Mouse (Mus musculus) CH12.LX (cell line): ENCODE results near the gene Slc15a1. TPM values are rescaled to one million over a fixed set of nuclear protein-coding genes. Genes with fewer than 3 reads are reported as not detected.

Experiments used
- DNase-seq: peaks from one replicate; pipeline ENCODE4 v3.0.0-alpha.2; 2013; ENCODE audit errors: extremely low read depth
- H3K27ac ChIP-seq: 2 replicates; pipeline ENCODE4 v1.5.1; 2012; ENCODE audit warnings: low read depth, mild to moderate bottlenecking, control low read depth, moderate library complexity; ENCODE audit not compliant: insufficient read depth
- H3K27me3 ChIP-seq: replicated peaks from 2 replicates; pipeline ENCODE3; 2012; ENCODE audit warnings: inconsistent platforms
- H3K36me3 ChIP-seq, 2 experiments: replicated peaks in 1 of 2; 2 replicates each; pipeline versions ENCODE3 to v1.6.1; 2012; ENCODE audit warnings: inconsistent platforms in 1 of 2, low read length in 1 of 2, mild to moderate bottlenecking in 1 of 2, mixed read lengths in 1 of 2, moderate library complexity in 1 of 2; ENCODE audit not compliant: control insufficient read depth in 1 of 2, insufficient read depth in 1 of 2
- H3K4me1 ChIP-seq, 2 experiments: 2 replicates each; pipeline ENCODE4 v1.6.1; 2012; ENCODE audit warnings: inconsistent platforms in 1 of 2, moderate library complexity in 1 of 2; ENCODE audit not compliant: insufficient read depth in 2 of 2, control insufficient read depth in 1 of 2
- H3K4me2 ChIP-seq: 2 replicates; pipeline ENCODE4 v1.6.1; 2012; ENCODE audit warnings: low read depth, mild to moderate bottlenecking, control low read depth; ENCODE audit not compliant: poor library complexity, insufficient read depth, severe bottlenecking
- H3K4me3 ChIP-seq, 3 experiments: fragments of 150-350 bp in 1 of 3; sonication (generic) in 1 of 3; replicated peaks in 1 of 3; 2 replicates each; pipeline versions ENCODE3 to v1.5.1; 2011 to 2012; ENCODE audit warnings: low read depth in 2 of 3, low read length in 2 of 3, mild to moderate bottlenecking in 2 of 3, moderate library complexity in 2 of 3, control low read depth in 1 of 3, improper control_type of control experiment in 1 of 3, inconsistent platforms in 1 of 3, mixed read lengths in 1 of 3; ENCODE audit not compliant: poor library complexity in 1 of 3
- H3K79me2 ChIP-seq: replicated peaks from 2 replicates; pipeline ENCODE4 v1.6.1; 2012; ENCODE audit warnings: mild to moderate bottlenecking, moderate library complexity; ENCODE audit not compliant: control insufficient read depth, poor library complexity, insufficient read depth, severe bottlenecking; ENCODE audit errors: extremely low read depth
- H3K9ac ChIP-seq: 2 replicates; pipeline ENCODE4 v1.6.1; 2012; ENCODE audit warnings: low read depth, mild to moderate bottlenecking, control low read depth, moderate library complexity; ENCODE audit not compliant: insufficient read depth
- H3K9me3 ChIP-seq: replicated peaks from 2 replicates; pipeline ENCODE3; 2012; ENCODE audit warnings: low read length, inconsistent platforms, mixed read lengths
- BHLHE40 ChIP-seq: IDR thresholded peaks from 2 replicates; pipeline ENCODE4 v1.6.1; 2011; ENCODE audit warnings: mild to moderate bottlenecking, low read depth, low read length, improper control_type of control experiment
- CHD1 ChIP-seq: IDR thresholded peaks from 2 replicates; pipeline ENCODE4 v1.6.1; 2012; ENCODE audit warnings: low read depth, low read length, improper control_type of control experiment, inconsistent platforms
- CHD2 ChIP-seq: IDR thresholded peaks from 2 replicates; pipeline ENCODE4 v1.6.1; 2011; ENCODE audit warnings: low read length, improper control_type of control experiment
- ETS1 ChIP-seq: conservative IDR thresholded peaks from 2 replicates; pipeline ENCODE4 v1.6.1; 2012; ENCODE audit warnings: low read depth, mild to moderate bottlenecking, inconsistent platforms, low read length, improper control_type of control experiment, moderate library complexity
- IRF4 ChIP-seq: IDR thresholded peaks from 2 replicates; pipeline ENCODE4 v1.6.1; 2014; ENCODE audit warnings: low read depth, mild to moderate bottlenecking, inconsistent platforms, low read length, improper control_type of control experiment
- KAT2A ChIP-seq: IDR thresholded peaks from 2 replicates; pipeline ENCODE4 v1.6.1; 2012; ENCODE audit warnings: low read length, improper control_type of control experiment, inconsistent platforms; ENCODE audit not compliant: insufficient replicate concordance
- MAFK ChIP-seq: IDR thresholded peaks from 2 replicates; pipeline ENCODE4 v1.6.1; 2011; ENCODE audit warnings: low read length, improper control_type of control experiment; ENCODE audit not compliant: insufficient replicate concordance
- MAZ ChIP-seq: IDR thresholded peaks from 2 replicates; pipeline ENCODE4 v1.6.1; 2012; ENCODE audit warnings: low read depth, mild to moderate bottlenecking, inconsistent platforms, low read length, improper control_type of control experiment, moderate library complexity
- MEF2A ChIP-seq: IDR thresholded peaks from 2 replicates; pipeline ENCODE4 v1.6.1; 2014; ENCODE audit warnings: low read depth, mild to moderate bottlenecking, inconsistent platforms, low read length, improper control_type of control experiment, borderline replicate concordance
- MYC ChIP-seq: IDR thresholded peaks from 2 replicates; pipeline ENCODE4 v1.6.1; 2011; ENCODE audit warnings: low read depth, mild to moderate bottlenecking, improper control_type of control experiment, low read length
- POLR2AphosphoS2 ChIP-seq: IDR thresholded peaks from 2 replicates; pipeline ENCODE4 v1.6.1; 2011; ENCODE audit warnings: low read depth, low read length, improper control_type of control experiment
- SIN3A ChIP-seq: IDR thresholded peaks from 2 replicates; pipeline ENCODE4 v1.6.1; 2012; ENCODE audit warnings: low read length, improper control_type of control experiment, inconsistent platforms
- TBP ChIP-seq: conservative IDR thresholded peaks from 2 replicates; pipeline ENCODE4 v1.6.1; 2011; ENCODE audit warnings: low read depth, low read length, improper control_type of control experiment
- TCF12 ChIP-seq: IDR thresholded peaks from 2 replicates; pipeline ENCODE4 v1.6.1; 2014; ENCODE audit warnings: low read depth, mild to moderate bottlenecking, inconsistent platforms, low read length, improper control_type of control experiment
- UBTF ChIP-seq: IDR thresholded peaks from 2 replicates; pipeline ENCODE4 v1.6.1; 2012; ENCODE audit warnings: low read depth, mild to moderate bottlenecking, inconsistent platforms, low read length, improper control_type of control experiment, moderate library complexity
- USF2 ChIP-seq: conservative IDR thresholded peaks from 2 replicates; pipeline ENCODE4 v1.6.1; 2011; ENCODE audit warnings: low read depth, low read length, improper control_type of control experiment
- ZMIZ1 ChIP-seq: IDR thresholded peaks from 2 replicates; pipeline ENCODE4 v1.6.1; 2012; ENCODE audit warnings: low read depth, mild to moderate bottlenecking, inconsistent platforms, low read length, improper control_type of control experiment
- dilution Hi-C: fragments of 300-500 bp; cut with MboI; formaldehyde crosslinking; loops from 2 replicates; pipeline ENCODE4 v1.14.3; 2020; ENCODE audit warnings: low sequenced_read_pairs; ENCODE audit not compliant: extremely low pct_unique_long_range_greater_than_20kb, extremely low pct_ligation_motif_present
- in situ Hi-C: fragments of 300-500 bp; cut with MboI; formaldehyde crosslinking; loops from 3 replicates; pipeline ENCODE4 v1.14.3; 2019; ENCODE audit warnings: low sequenced_read_pairs, low pct_ligation_motif_present, low pct_unique_long_range_greater_than_20kb, mixed read lengths
- polyA plus RNA-seq: library from polyadenylated mRNA; unstranded; fragments of >175 nt; gene quantifications from 2 replicates; pipeline ENCODE4 v1.2.1, GENCODE M21; 2012; ENCODE audit warnings: low read depth; ENCODE audit not compliant: insufficient read length
- total RNA-seq, 2 experiments: library from RNA; depleted of rRNA; stranded (reverse); fragments of 300-350 nt in 1 of 2; fragments of >200 nt in 1 of 2; gene quantifications; 2 replicates each; pipeline ENCODE4 v1.2.3; 2012 to 2014

The Slc15a1 gene
- total and polyA plus RNA-seq, 3 experiments: 0.04 to 0.19 TPM; not detected in 1

DNA sequence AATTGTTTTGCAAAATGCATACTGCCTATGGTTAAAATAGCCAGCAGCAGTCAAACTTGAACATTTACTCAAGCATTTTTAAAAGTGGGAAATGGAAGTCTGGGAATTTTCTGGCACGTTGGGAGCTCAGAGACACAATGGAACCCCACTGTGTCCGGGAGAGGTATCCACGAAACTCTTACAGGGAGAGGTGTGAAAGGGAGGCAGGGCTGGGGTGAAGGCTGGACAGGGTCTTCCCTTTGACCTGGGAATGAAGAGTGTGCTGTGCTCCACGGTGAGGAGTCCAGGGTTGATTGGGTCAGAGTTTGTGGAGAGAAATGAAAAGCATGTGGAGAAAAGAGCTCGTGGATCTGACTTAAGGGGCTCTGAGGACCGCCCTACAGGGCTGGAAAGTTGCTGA, 47.5 kb downstream of the Slc15a1 start:
- no peak for TF ChIP-seq BHLHE40
- no peak for TF ChIP-seq CHD2
- no peak for TF ChIP-seq TCF12
- TF ChIP-seq MAFK: no peak
- no peak for TF ChIP-seq UBTF
- TF ChIP-seq SIN3A: no peak
- TF ChIP-seq IRF4: no peak
- TF ChIP-seq MAZ: no peak
- no peak for TF ChIP-seq POLR2AphosphoS2
- TF ChIP-seq CHD1: no peak
- no peak for TF ChIP-seq ZMIZ1
- TF ChIP-seq TBP: no peak
- TF ChIP-seq MYC: no peak
- H3K27me3 ChIP-seq: peaks cover 3% of the 10 kb centered on the region
- H3K4me1 ChIP-seq: no peaks in the 10 kb centered on the region
- no peaks in the 10 kb centered on the region for H3K36me3 ChIP-seq
- no peak overlapping the region for H3K9ac ChIP-seq
- H3K4me2 ChIP-seq: no peak overlapping the region
- DNase-seq: no peak
- H3K79me2 ChIP-seq: no peaks in the 10 kb centered on the region
- in situ Hi-C loops: loop anchor here (10.0 kb wide), 1 partner anchor 623 kb away; no protein-coding TSS in a partner anchor
- H3K27ac ChIP-seq: no peak overlapping the region
- H3K4me3 ChIP-seq: no peak overlapping the region
- peaks cover 5% of the 10 kb centered on the region for H3K9me3 ChIP-seq
- dilution Hi-C loops: no loop called here

DNA sequence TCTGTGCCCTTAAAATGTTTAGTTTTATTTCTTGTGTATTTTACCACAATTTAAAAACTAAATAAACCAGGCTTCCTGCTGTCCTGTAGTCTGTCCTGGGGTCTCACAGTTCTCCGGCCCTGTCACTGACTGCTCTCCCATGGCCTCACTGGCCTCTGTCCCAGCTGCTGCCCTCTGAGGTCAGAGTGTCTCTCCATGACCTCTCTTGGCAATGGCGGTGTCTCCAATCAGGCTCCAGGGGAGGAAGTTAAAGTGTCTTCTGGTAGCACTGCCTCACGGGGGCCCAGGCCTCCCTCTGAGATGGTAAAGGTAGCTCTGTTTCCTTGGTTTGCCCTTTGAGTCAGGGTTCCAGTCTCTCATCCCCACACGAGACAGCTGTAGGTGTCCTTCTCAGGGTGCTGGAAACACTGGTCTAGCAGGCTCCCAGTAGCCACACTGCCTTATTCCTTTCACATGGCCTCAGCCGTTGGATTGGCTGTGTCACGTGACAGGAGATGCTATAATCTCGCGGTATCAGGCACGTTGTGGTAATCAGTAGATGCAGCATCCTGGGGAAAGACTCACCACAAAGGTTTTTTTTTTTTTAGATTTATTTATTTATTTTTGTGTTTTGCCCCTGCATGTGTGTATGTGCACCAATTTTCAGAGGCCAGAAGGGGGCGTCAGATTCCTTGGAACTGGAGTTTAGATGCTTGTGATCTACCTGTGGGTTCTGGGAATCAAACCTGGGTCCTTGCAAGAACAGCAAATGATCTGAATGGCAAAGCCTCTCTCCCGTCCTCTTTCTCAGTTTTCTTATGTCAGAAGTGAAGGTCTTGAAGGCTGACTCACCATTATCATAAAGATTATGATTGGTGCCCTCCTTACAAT, 48.4 kb downstream of the Slc15a1 start:
- H3K27me3 ChIP-seq: peaks cover 3% of the 10 kb centered on the region
- H3K9ac ChIP-seq: no peak overlapping the region
- H3K36me3 ChIP-seq: no peaks in the 10 kb centered on the region
- H3K27ac ChIP-seq: no peak overlapping the region
- TF ChIP-seq KAT2A (no peak), ETS1 (no peak), MEF2A (no peak), USF2 (no peak)
- no peaks in the 10 kb centered on the region for H3K79me2 ChIP-seq
- no peak overlapping the region for H3K4me2 ChIP-seq
- no peak for DNase-seq
- no peak overlapping the region for H3K4me3 ChIP-seq
- peaks cover 5% of the 10 kb centered on the region for H3K9me3 ChIP-seq
- no peaks in the 10 kb centered on the region for H3K4me1 ChIP-seq
- in situ Hi-C loops: loop anchor here (10.0 kb wide), 1 partner anchor 622 kb away; no protein-coding TSS in a partner anchor
- dilution Hi-C loops: no loop called here
